9 mouse cellular contexts compared by ENCODE assay signal in the genomic region with DNA sequence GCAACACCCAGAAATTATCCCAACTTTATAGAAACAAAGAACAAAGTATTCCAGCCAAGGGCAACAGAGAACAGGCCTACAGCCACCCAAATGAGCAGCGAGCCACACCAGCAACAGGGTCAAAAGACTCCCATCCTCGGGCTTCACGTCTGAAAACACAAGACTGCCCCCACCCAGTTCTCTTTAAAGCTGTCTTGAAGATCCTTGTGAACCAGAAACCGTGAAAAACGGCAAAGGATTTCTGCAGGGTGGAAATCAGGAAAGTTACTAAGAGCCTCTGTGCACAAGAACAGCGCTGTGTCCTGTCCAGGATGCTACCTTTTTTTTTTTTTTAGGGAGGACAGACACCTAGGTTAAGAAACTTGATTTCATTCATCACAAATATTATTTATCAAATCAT. TPM values are rescaled to one million over a fixed set of nuclear protein-coding genes. Genes with fewer than 3 reads are reported as not detected.
DNase-seq lines count a peak whose midpoint lies in the region; ATAC-seq and TF ChIP-seq lines count a peak whose summit lies in the region.
"Had no signal": no experiment of that assay in that cellular context is flagged by ENCODE, and none has a peak within 500 bp of the region (broad histone marks: within the 10 kb centered on the region; RNA-seq: fewer than 3 reads in every experiment).

No protein-coding gene starts in this region.

- peaks cover 7% of the 10 kb centered on the region for H3K36me3 ChIP-seq in embryonic facial prominence, embryonic 12.5 days
- H3K36me3 ChIP-seq in intestine, embryonic 14.5 days (ENCODE audit: control insufficient read depth, insufficient read depth, low read length) = peaks cover 6% of the 10 kb centered on the region; the same call in 1 of the 2 replicates
- H3K36me3 ChIP-seq in neural tube, embryonic 12.5 days = peaks cover 12% of the 10 kb centered on the region

- no peak overlapping the region for H3K27ac ChIP-seq in left cerebral cortex, adult 2 months
- no peak overlapping the region for H3K27ac ChIP-seq in embryonic facial prominence, embryonic 12.5 days
- H3K27ac ChIP-seq in intestine, embryonic 14.5 days (ENCODE audit: low read depth) = no peak overlapping the region
- H3K27ac ChIP-seq in neural tube, embryonic 12.5 days = no peak overlapping the region

- peak overlapping the region; percentile 93 for H3K4me2 ChIP-seq in embryonic facial prominence, embryonic 12.5 days (replicated peaks)
- H3K4me2 ChIP-seq in intestine, embryonic 14.5 days (ENCODE audit: low read length) = peak overlapping the region; percentile 90
- H3K4me2 ChIP-seq in neural tube, embryonic 12.5 days (replicated peaks) = peak overlapping the region; percentile 96

- H3K9ac ChIP-seq in embryonic facial prominence, embryonic 12.5 days = no peak overlapping the region
- no peak overlapping the region; the same call in 1 of the 2 replicates for H3K9ac ChIP-seq in intestine, embryonic 14.5 days (ENCODE audit: low read length)
- H3K9ac ChIP-seq in neural tube, embryonic 12.5 days = no peak overlapping the region

- H3K4me3 ChIP-seq in left cerebral cortex, adult 2 months = peak overlapping the region; percentile 88
- peak overlapping the region; percentile 74 for H3K4me3 ChIP-seq in embryonic facial prominence, embryonic 12.5 days
- H3K4me3 ChIP-seq in intestine, embryonic 14.5 days (ENCODE audit: low read depth, low read length) = peak overlapping the region; percentile 84
- H3K4me3 ChIP-seq in neural tube, embryonic 12.5 days = peak overlapping the region; percentile 64; the same call in 1 of the 2 replicates

- intact Hi-C loops in left cerebral cortex, adult 2 months (cut with DNase I) = no loop called here

- H3K27me3 ChIP-seq in embryonic facial prominence, embryonic 12.5 days = no peaks in the 10 kb centered on the region
- H3K27me3 ChIP-seq in intestine, embryonic 14.5 days (replicated peaks; ENCODE audit: control insufficient read depth, insufficient read depth, low read length) = no peaks in the 10 kb centered on the region
- H3K27me3 ChIP-seq in neural tube, embryonic 12.5 days (replicated peaks) = no peaks in the 10 kb centered on the region

- peaks cover 9% of the 10 kb centered on the region; the same call in 1 of the 2 replicates for H3K4me1 ChIP-seq in embryonic facial prominence, embryonic 12.5 days
- H3K4me1 ChIP-seq in intestine, embryonic 14.5 days (replicated peaks; ENCODE audit: control insufficient read depth, insufficient read depth, low read length) = peaks cover 13% of the 10 kb centered on the region
- peaks cover 11% of the 10 kb centered on the region for H3K4me1 ChIP-seq in neural tube, embryonic 12.5 days

- no peak for TF ChIP-seq CTCF in left cerebral cortex, adult 2 months (IDR thresholded peaks at IDR 0.05)

- no peak for ATAC-seq in embryonic facial prominence, embryonic 12.5 days (ENCODE audit: insufficient number of reproducible peaks, insufficient read depth, low FRiP score, low TSS enrichment)
- ATAC-seq in intestine, embryonic 14.5 days (replicated peaks; ENCODE audit: low FRiP score, low TSS enrichment, low read depth) = no peak
- no peak for ATAC-seq in neural tube, embryonic 12.5 days (ENCODE audit: low FRiP score, low read depth)
- ATAC-seq in CD4-positive, CD25-positive, alpha-beta regulatory T cell, adult 4 months = no peak

- WGBS in embryonic facial prominence, embryonic 12.5 days = 47% methylated on average over 6 of the region's 6 CpGs
- 42% methylated on average over 6 of the region's 6 CpGs for WGBS in intestine, embryonic 14.5 days
- WGBS in neural tube, embryonic 12.5 days = 43% methylated on average over 6 of the region's 6 CpGs

- no peaks in the 10 kb centered on the region for H3K9me3 ChIP-seq in embryonic facial prominence, embryonic 12.5 days
- H3K9me3 ChIP-seq in intestine, embryonic 14.5 days (ENCODE audit: control insufficient read depth, low read length) = no peaks in the 10 kb centered on the region
- no peaks in the 10 kb centered on the region for H3K9me3 ChIP-seq in neural tube, embryonic 12.5 days

- DNase-seq in left cerebral cortex, adult 2 months (ENCODE audit: extremely low spot score in 1 of 2, low spot score in 2 of 2) = no peak
- no peak for DNase-seq in left cerebral cortex, adult 8-10 months (ENCODE audit: low spot score in 2 of 2)
- no peak for DNase-seq in intestine, embryonic 14.5 days (ENCODE audit: low spot score)
- no peak for DNase-seq in right cerebral cortex, adult 18-20 months
- no peak for DNase-seq in ovary, adult 18-20 months (ENCODE audit: low spot score)

RNA-seq across cellular contexts. Expression of a gene that starts 1.7 kb away (rescaled TPM):
- total RNA-seq in left cerebral cortex, adult 2 months (2021) = 10 to 100 TPM; 14.4 to 14.7 TPM
- total RNA-seq in left cerebral cortex, adult 8-10 months (2022) = 10 to 100 TPM; 14.4 to 22.1 (median 16.7) TPM
- polyA plus RNA-seq in embryonic facial prominence, embryonic 12.5 days (2016; fragmentation: Nextera tagmentation; extraction: Ambion mirVana) = 10.8 and 12.0 TPM in 2 replicates
- polyA plus RNA-seq in intestine, embryonic 14.5 days (2014; fragmentation: Nextera tagmentation; extraction: Ambion mirVana) = 9.8 and 11.7 TPM in 2 replicates
- polyA plus RNA-seq in neural tube, embryonic 12.5 days (2016; fragmentation: Nextera tagmentation; extraction: Ambion mirVana) = 9.2 and 10.8 TPM in 2 replicates
- polyA plus RNA-seq in CD4-positive, CD25-positive, alpha-beta regulatory T cell, adult 4 months (2017; shearing (Covaris generic)) = 10 to 100 TPM; 10.1 to 12.7 TPM

RNA-seq across cellular contexts. Expression of a gene that starts 25.3 kb away (rescaled TPM):
- 1 to 10 TPM; 2.7 to 3.5 TPM for total RNA-seq in left cerebral cortex, adult 2 months (2021)
- total RNA-seq in left cerebral cortex, adult 8-10 months (2022) = 1 to 10 TPM; 2.2 to 5.0 (median 2.8) TPM
- polyA plus RNA-seq in embryonic facial prominence, embryonic 12.5 days (2016; fragmentation: Nextera tagmentation; extraction: Ambion mirVana) = 3.9 and 4.2 TPM in 2 replicates
- polyA plus RNA-seq in intestine, embryonic 14.5 days (2014; fragmentation: Nextera tagmentation; extraction: Ambion mirVana) = 2.6 and 3.7 TPM in 2 replicates
- 6.2 and 6.7 TPM in 2 replicates for polyA plus RNA-seq in neural tube, embryonic 12.5 days (2016; fragmentation: Nextera tagmentation; extraction: Ambion mirVana)
- polyA plus RNA-seq in CD4-positive, CD25-positive, alpha-beta regulatory T cell, adult 4 months (2017; shearing (Covaris generic)) = 1 to 10 TPM; 3.7 to 5.3 TPM

RNA-seq across cellular contexts. Expression of a gene that starts 28.3 kb away (rescaled TPM):
- 10 to 100 TPM; 35.8 to 40.6 TPM for total RNA-seq in left cerebral cortex, adult 2 months (2021)
- 10 to 100 TPM; 27.5 to 30.6 (median 28.5) TPM for total RNA-seq in left cerebral cortex, adult 8-10 months (2022)
- polyA plus RNA-seq in embryonic facial prominence, embryonic 12.5 days (2016; fragmentation: Nextera tagmentation; extraction: Ambion mirVana) = 55.1 and 60.5 TPM in 2 replicates
- 51.0 and 52.3 TPM in 2 replicates for polyA plus RNA-seq in intestine, embryonic 14.5 days (2014; fragmentation: Nextera tagmentation; extraction: Ambion mirVana)
- 43.9 and 44.5 TPM in 2 replicates for polyA plus RNA-seq in neural tube, embryonic 12.5 days (2016; fragmentation: Nextera tagmentation; extraction: Ambion mirVana)
- 10 to 100 TPM; 86.8 to 89.1 TPM for polyA plus RNA-seq in CD4-positive, CD25-positive, alpha-beta regulatory T cell, adult 4 months (2017; shearing (Covaris generic))

RNA-seq across cellular contexts. Expression of a gene that starts 32.4 kb away (rescaled TPM):
- 1 to 10 TPM in 1 of 2 experiments, under 1 TPM in 1; 0.54 to 1.4 TPM for total RNA-seq in left cerebral cortex, adult 2 months (2021)
- 1 to 10 TPM in 3 of 4 experiments, under 1 TPM in 1; 0.72 to 1.4 (median 1.1) TPM for total RNA-seq in left cerebral cortex, adult 8-10 months (2022)
- polyA plus RNA-seq in embryonic facial prominence, embryonic 12.5 days (2016; fragmentation: Nextera tagmentation; extraction: Ambion mirVana) = 2.7 and 3.1 TPM in 2 replicates
- 1.1 and 3.3 TPM in 2 replicates for polyA plus RNA-seq in intestine, embryonic 14.5 days (2014; fragmentation: Nextera tagmentation; extraction: Ambion mirVana)
- 1.6 and 2.8 TPM in 2 replicates for polyA plus RNA-seq in neural tube, embryonic 12.5 days (2016; fragmentation: Nextera tagmentation; extraction: Ambion mirVana)
- polyA plus RNA-seq in CD4-positive, CD25-positive, alpha-beta regulatory T cell, adult 4 months (2017; shearing (Covaris generic)) = not detected
- total RNA-seq: gastrocnemius, adult 18-20 months had no signal

RNA-seq across cellular contexts. Expression of a gene that starts 40.6 kb away (rescaled TPM):
- total RNA-seq in left cerebral cortex, adult 2 months (2021) = 100 to 1,000 TPM; 255 to 275 TPM
- 100 to 1,000 TPM; 280 to 313 (median 302) TPM for total RNA-seq in left cerebral cortex, adult 8-10 months (2022)
- 1,060 and 1,087 TPM in 2 replicates for polyA plus RNA-seq in embryonic facial prominence, embryonic 12.5 days (2016; fragmentation: Nextera tagmentation; extraction: Ambion mirVana)
- 1,199 and 1,261 TPM in 2 replicates for polyA plus RNA-seq in intestine, embryonic 14.5 days (2014; fragmentation: Nextera tagmentation; extraction: Ambion mirVana)
- polyA plus RNA-seq in neural tube, embryonic 12.5 days (2016; fragmentation: Nextera tagmentation; extraction: Ambion mirVana) = 795 and 826 TPM in 2 replicates
- 1,000 to 10,000 TPM in 1 of 2 experiments, 100 to 1,000 TPM in 1; 984 to 1,123 TPM for polyA plus RNA-seq in CD4-positive, CD25-positive, alpha-beta regulatory T cell, adult 4 months (2017; shearing (Covaris generic))
